Mouse (Mus musculus) embryonic facial prominence, embryonic 11.5 days (tissue): ENCODE data around the gene Rab2b. TPM values are rescaled to one million over a fixed set of nuclear protein-coding genes. Genes with fewer than 3 reads are reported as not detected.

Source experiments
- ATAC-seq: fragments of 200-750 bp; cut with Nextera tagmentation; replicated peaks from 2 replicates; pipeline ENCODE4 v1.8.0; 2017; ENCODE audit warnings: low read depth; ENCODE audit not compliant: insufficient number of reproducible peaks, low FRiP score, low TSS enrichment
- DNase-seq: peaks from one replicate; pipeline ENCODE4 v3.0.0-alpha.2; 2015; ENCODE audit warnings: low spot score
- H3K27ac ChIP-seq: fragments of 300-500 bp; sonication (generic); replicated peaks from 2 replicates; pipeline ENCODE4 v1.5.1; 2014; ENCODE audit warnings: mild to moderate bottlenecking, low read depth, low read length, control low read depth
- H3K27me3 ChIP-seq: fragments of 300-500 bp; sonication (generic); 2 replicates; pipeline ENCODE4 v1.6.1; 2014; ENCODE audit warnings: mild to moderate bottlenecking, low read length, moderate library complexity, mixed read lengths; ENCODE audit not compliant: control insufficient read depth, insufficient read depth
- H3K36me3 ChIP-seq: fragments of 300-500 bp; sonication (generic); replicated peaks from 2 replicates; pipeline ENCODE4 v1.6.1; 2014; ENCODE audit warnings: low read depth, mild to moderate bottlenecking, low read length, moderate library complexity, mixed read lengths; ENCODE audit not compliant: control insufficient read depth, insufficient read depth
- H3K4me1 ChIP-seq: fragments of 300-500 bp; sonication (generic); 2 replicates; pipeline ENCODE4 v1.6.1; 2014; ENCODE audit warnings: low read length, mixed read lengths; ENCODE audit not compliant: control insufficient read depth, insufficient read depth
- H3K4me2 ChIP-seq: fragments of 300-500 bp; sonication (generic); 2 replicates; pipeline ENCODE4 v1.6.1; 2014; ENCODE audit warnings: low read depth, mild to moderate bottlenecking, control low read depth, low read length, moderate library complexity
- H3K4me3 ChIP-seq: fragments of 300-500 bp; sonication (generic); 2 replicates; pipeline ENCODE4 v1.5.1; 2014; ENCODE audit warnings: low read depth, low read length, control low read depth
- H3K9ac ChIP-seq: fragments of 300-500 bp; sonication (generic); replicated peaks from 2 replicates; pipeline ENCODE4 v1.6.1; 2014; ENCODE audit warnings: mild to moderate bottlenecking, control low read depth, low read length
- H3K9me3 ChIP-seq: fragments of 300-500 bp; sonication (generic); replicated peaks from 2 replicates; pipeline ENCODE4 v1.6.1; 2016; ENCODE audit warnings: mild to moderate bottlenecking, low read length, inconsistent platforms, mixed read lengths; ENCODE audit not compliant: control insufficient read depth
- WGBS: fragments of 180-500 bp; shearing (Covaris S2); extraction: QIAGEN DNeasy Blood & Tissue Kit; methylation state at CpG from one replicate; pipeline ENCODE4 v1.1.7; 2014; 5-methylcytosine and 5-hydroxymethylcytosine counted together
- polyA plus RNA-seq: library from polyadenylated mRNA; unstranded; fragments of >200 nt; fragmentation: Nextera tagmentation; extraction: Ambion mirVana; gene quantifications from 2 replicates; pipeline ENCODE4 v1.2.1, GENCODE M21; 2014

Gene Rab2b
- polyA plus RNA-seq, 1 experiment from 2014 or later: 26.5 TPM

DNA sequence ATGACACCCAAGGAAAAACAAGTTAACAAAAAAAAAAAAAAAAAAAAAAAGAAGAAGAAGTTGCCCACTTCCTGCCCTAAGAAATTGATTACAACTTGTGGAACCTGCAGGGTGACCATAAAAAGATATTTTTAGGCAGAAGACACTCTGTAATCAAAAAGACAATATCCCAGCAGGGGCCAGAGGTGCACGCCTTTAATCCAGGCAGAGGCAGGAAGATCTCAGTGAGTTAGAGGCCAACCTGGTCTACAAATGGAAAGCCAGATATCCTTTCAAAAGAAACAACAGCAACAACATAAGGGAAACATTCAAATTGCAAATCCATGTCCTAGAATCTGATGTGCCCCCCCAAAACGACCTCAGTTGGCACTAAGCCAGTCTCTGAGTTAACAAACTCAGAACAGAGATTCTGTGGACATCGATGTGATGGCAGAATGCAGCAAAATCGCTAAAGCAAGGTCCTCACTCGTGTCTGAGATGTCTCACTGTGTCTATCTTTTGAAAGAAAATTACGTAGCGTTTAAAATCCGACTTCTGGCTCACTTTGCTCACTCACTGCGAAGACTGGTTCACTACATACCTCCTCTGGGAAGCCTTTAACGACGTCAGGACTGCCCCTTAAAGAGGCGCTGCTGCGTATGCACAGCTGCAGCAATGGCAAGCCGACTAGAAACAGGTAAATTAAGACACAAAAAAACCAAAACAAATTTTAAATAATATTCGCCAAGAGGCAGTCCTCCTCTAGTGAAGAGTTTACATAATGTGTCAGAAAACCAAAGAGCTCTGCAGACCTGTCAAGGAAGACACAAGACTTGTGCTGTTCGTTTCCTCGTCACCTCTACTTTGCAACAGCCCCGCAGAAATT, 22.8 kb downstream of the Rab2b start:
- no peak for ATAC-seq
- DNase-seq: peak; percentile 46
- Histone ChIP-seq H3K9ac (peak overlapping the region; percentile 93), H3K27ac (no peak overlapping the region), H3K9me3 (no peaks in the 10 kb centered on the region), H3K4me3 (peak overlapping the region; percentile 92), H3K4me1 (no peaks in the 10 kb centered on the region), H3K27me3 (no peaks in the 10 kb centered on the region), H3K4me2 (peak overlapping the region; percentile 52), H3K36me3 (no peaks in the 10 kb centered on the region)
- WGBS: 10% methylated on average over 18 of the region's 18 CpGs

GRCm38 (mm10) chr14:52246129-52246528, 33.2 kb downstream of the Rab2b start:
- H3K27ac ChIP-seq: no peak overlapping the region
- H3K4me1 ChIP-seq: no peaks in the 10 kb centered on the region
- no peaks in the 10 kb centered on the region for H3K36me3 ChIP-seq
- no peak overlapping the region for H3K4me2 ChIP-seq
- no peaks in the 10 kb centered on the region for H3K9me3 ChIP-seq
- no peak overlapping the region for H3K4me3 ChIP-seq
- WGBS: 83% methylated on average over 4 of the region's 4 CpGs
- DNase-seq (no peak), ATAC-seq (no peak)
- no peak overlapping the region for H3K9ac ChIP-seq
- no peaks in the 10 kb centered on the region for H3K27me3 ChIP-seq

DNA sequence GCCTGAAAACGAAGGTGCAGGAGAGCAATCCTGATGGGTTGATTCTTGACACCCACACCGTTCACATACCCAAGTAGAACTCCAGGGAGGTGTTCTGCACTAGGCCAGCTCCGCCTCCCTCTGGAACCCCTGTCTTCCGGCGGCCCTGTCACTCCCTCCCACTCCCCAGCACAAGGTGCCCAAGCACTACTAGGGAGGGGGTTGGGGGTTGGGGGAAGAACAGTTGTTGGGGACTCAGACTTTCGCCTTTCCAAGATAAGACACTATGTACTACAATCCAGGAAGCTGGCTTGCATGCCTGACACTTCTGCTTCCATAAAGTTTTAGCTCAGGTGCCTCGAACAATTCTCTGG, 34.7 kb downstream of the Rab2b start:
- H3K4me2 ChIP-seq: peak overlapping the region; percentile 69
- peak; percentile 77; the same call in 1 of the 2 replicates for ATAC-seq
- H3K4me1 ChIP-seq: no peaks in the 10 kb centered on the region
- H3K9ac ChIP-seq: peak overlapping the region; percentile 66
- H3K4me3 ChIP-seq: peak overlapping the region; percentile 67
- no peaks in the 10 kb centered on the region for H3K27me3 ChIP-seq
- no peaks in the 10 kb centered on the region for H3K36me3 ChIP-seq
- WGBS: 10% methylated on average over 7 of the region's 7 CpGs
- no peaks in the 10 kb centered on the region for H3K9me3 ChIP-seq
- no peak for DNase-seq
- H3K27ac ChIP-seq: no peak overlapping the region

- Histone ChIP-seq H3K4me1 (no peaks in the 10 kb centered on the region), H3K27ac (0 out of 2 replicates have a peak overlapping the region, but pooled peaks have one; percentile 3), H3K9ac (peak overlapping the region; percentile 72), H3K4me2 (peak overlapping the region; percentile 69), H3K27me3 (no peaks in the 10 kb centered on the region), H3K9me3 (no peaks in the 10 kb centered on the region), H3K4me3 (peak overlapping the region; percentile 67), H3K36me3 (no peaks in the 10 kb centered on the region)
- peak; percentile 99 for DNase-seq
- WGBS: under 1% methylated on average over 32 of the region's 32 CpGs
- ATAC-seq: peak; percentile 98
These were observed 35.2 kb downstream of the Rab2b start for GRCm38 (mm10) chr14:52244041-52244689.

DNA sequence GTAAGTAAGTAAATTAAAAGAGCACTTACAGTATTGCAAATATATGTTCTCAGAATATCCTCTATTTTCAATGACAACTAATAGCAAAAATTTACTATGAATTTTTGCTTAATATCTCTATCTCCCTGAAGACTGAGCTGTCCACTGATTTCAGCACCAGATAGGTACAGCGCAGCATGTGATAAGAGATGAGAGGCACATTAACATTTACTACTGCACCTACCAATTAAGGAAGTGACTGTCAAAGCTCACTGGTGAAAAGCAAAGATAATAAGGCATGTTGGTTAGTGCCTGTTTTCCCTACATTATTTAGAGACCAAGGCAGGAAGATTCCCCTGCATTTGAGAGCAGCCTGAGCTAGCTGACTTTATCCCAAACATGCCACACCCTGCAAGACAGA, 43.1 kb downstream of the Rab2b start:
- Histone ChIP-seq H3K36me3 (peaks cover 9% of the 10 kb centered on the region), H3K27me3 (no peaks in the 10 kb centered on the region), H3K9ac (no peak overlapping the region), H3K4me1 (no peaks in the 10 kb centered on the region), H3K27ac (no peak overlapping the region), H3K9me3 (no peaks in the 10 kb centered on the region), H3K4me2 (no peak overlapping the region), H3K4me3 (no peak overlapping the region)
- no peak for ATAC-seq
- 100% methylated on average over 1 of the region's 1 CpGs for WGBS
- no peak for DNase-seq

GRCm38 (mm10) chr14:52235165-52235564, 44.2 kb downstream of the Rab2b start:
- no peak overlapping the region for H3K27ac ChIP-seq
- peaks cover 14% of the 10 kb centered on the region for H3K36me3 ChIP-seq
- ATAC-seq (no peak), DNase-seq (no peak)
- no peak overlapping the region for H3K4me2 ChIP-seq
- H3K9me3 ChIP-seq: no peaks in the 10 kb centered on the region
- no peak overlapping the region for H3K9ac ChIP-seq
- 96% methylated on average over 7 of the region's 7 CpGs for WGBS
- H3K4me1 ChIP-seq: no peaks in the 10 kb centered on the region
- no peaks in the 10 kb centered on the region for H3K27me3 ChIP-seq
- no peak overlapping the region for H3K4me3 ChIP-seq

- Histone ChIP-seq H3K4me3 (no peak overlapping the region), H3K9me3 (no peaks in the 10 kb centered on the region), H3K4me2 (no peak overlapping the region), H3K36me3 (peaks cover 14% of the 10 kb centered on the region), H3K27ac (no peak overlapping the region), H3K9ac (no peak overlapping the region), H3K4me1 (no peaks in the 10 kb centered on the region), H3K27me3 (no peaks in the 10 kb centered on the region)
- DNase-seq (no peak), ATAC-seq (no peak; the same call in 1 of the 2 replicates)
- WGBS: 83% methylated on average over 6 of the region's 6 CpGs
These were observed 47.1 kb downstream of the Rab2b start for GRCm38 (mm10) chr14:52232249-52232648.

GRCm38 (mm10) chr14:52225972-52226371, 53.4 kb downstream of the Rab2b start:
- Histone ChIP-seq H3K4me1 (no peaks in the 10 kb centered on the region), H3K9ac (no peak overlapping the region), H3K4me2 (no peak overlapping the region), H3K9me3 (no peaks in the 10 kb centered on the region), H3K36me3 (peaks cover 11% of the 10 kb centered on the region), H3K4me3 (no peak overlapping the region), H3K27me3 (no peaks in the 10 kb centered on the region), H3K27ac (no peak overlapping the region)
- no peak for ATAC-seq
- 98% methylated on average over 2 of the region's 2 CpGs for WGBS
- no peak for DNase-seq
